Mouse (Mus musculus): ENCODE results near the gene Zbtb7b.

- TF ChIP-seq CTCF (conservative IDR thresholded peaks at IDR 0.05; ENCODE audit: insufficient read depth, insufficient read length, low read depth, low read length) (no peak), POLR2A (IDR thresholded peaks at IDR 0.05; ENCODE audit: low read depth, low read length) (no peak)
These were observed 30.6 kb upstream of the Zbtb7b start for GRCm38 (mm10) chr3:89425141-89425525.
